Mouse (Mus musculus): Measurements from ENCODE around the gene Tmem39a. TPM values are rescaled to one million over a fixed set of nuclear protein-coding genes. Genes with fewer than 3 reads are reported as not detected.

Tmem39a gene
- total RNA-seq (2012; rRNA removed) (61.9 and 66.5 TPM in 2 replicates), total RNA-seq (2014; rRNA removed) (42.3 and 52.3 TPM in 2 replicates), polyA plus RNA-seq (2012; ENCODE audit: insufficient read length, low read depth) (120 and 137 TPM in 2 replicates)

GRCm38 (mm10) chr16:38558221-38558748 is at the start of gene Tmem39a:
Tmem39a (plus strand) TSS chr16:38558698.
- peaks cover 19% of the 10 kb centered on the region for H3K27me3 ChIP-seq (replicated peaks)
- H3K9ac ChIP-seq (ENCODE audit: insufficient read depth, low read depth): no peak within 1 kb of the TSS
- no peak within 1 kb of the TSS for H3K4me2 ChIP-seq (ENCODE audit: insufficient read depth, low read depth, poor library complexity, severe bottlenecking)
- peaks cover 3 to 13% of the 10 kb centered on the region in 2 experiments; a peak in 3 of 4 replicates for H3K4me1 ChIP-seq (ENCODE audit: control insufficient read depth in 1 of 2, insufficient read depth in 2 of 2)
- no peak within 1 kb of the TSS for H3K4me3 ChIP-seq (replicated peaks in 1 of 3; ENCODE audit: low read depth in 2 of 3, low read length in 2 of 3, poor library complexity in 1 of 3)
- H3K9me3 ChIP-seq (replicated peaks; ENCODE audit: low read length): peaks cover under 1% of the 10 kb centered on the region
- peaks cover 6% of the 10 kb centered on the region for H3K79me2 ChIP-seq (replicated peaks; ENCODE audit: control insufficient read depth, extremely low read depth, insufficient read depth, poor library complexity, severe bottlenecking)
- no peak for TF ChIP-seq USF1 (IDR thresholded peaks at IDR 0.05; ENCODE audit: low read depth, low read length)
- no peak for TF ChIP-seq ETS1 (conservative IDR thresholded peaks at IDR 0.05; ENCODE audit: low read depth, low read length)
- no peak for TF ChIP-seq PAX5 (IDR thresholded peaks at IDR 0.05; ENCODE audit: low read length)
- TF ChIP-seq USF2 (conservative IDR thresholded peaks at IDR 0.05; ENCODE audit: low read depth, low read length): no peak
- TF ChIP-seq MXI1 (IDR thresholded peaks at IDR 0.05; ENCODE audit: low read depth, low read length): no peak
- no peak for TF ChIP-seq NELFE (IDR thresholded peaks at IDR 0.05; ENCODE audit: low read depth, low read length)
- no peaks in the 10 kb centered on the region for H3K36me3 ChIP-seq (replicated peaks in 1 of 2; ENCODE audit: control insufficient read depth in 1 of 2, insufficient read depth in 1 of 2, low read length in 1 of 2)
- in situ Hi-C loops (cut with MboI; ENCODE audit: low pct_ligation_motif_present, low pct_unique_long_range_greater_than_20kb, low sequenced_read_pairs) (no loop called here), dilution Hi-C loops (cut with MboI; ENCODE audit: extremely low pct_ligation_motif_present, extremely low pct_unique_long_range_greater_than_20kb, low sequenced_read_pairs) (no loop called here)
- no peak for DNase-seq (ENCODE audit: extremely low read depth)
- no peak within 1 kb of the TSS for H3K27ac ChIP-seq (ENCODE audit: insufficient read depth, low read depth)

GRCm38 (mm10) chr16:38510846-38511245 is 47.7 kb upstream of the Tmem39a start:
- H3K4me2 ChIP-seq (ENCODE audit: insufficient read depth, low read depth, poor library complexity, severe bottlenecking): no peak overlapping the region
- DNase-seq (ENCODE audit: extremely low read depth): no peak
- H3K9ac ChIP-seq (ENCODE audit: insufficient read depth, low read depth): no peak overlapping the region
- peaks cover 51 to 84% of the 10 kb centered on the region in 2 experiments for H3K36me3 ChIP-seq (replicated peaks in 1 of 2; ENCODE audit: control insufficient read depth in 1 of 2, insufficient read depth in 1 of 2, low read length in 1 of 2)
- H3K27me3 ChIP-seq (replicated peaks): no peaks in the 10 kb centered on the region
- in situ Hi-C loops (cut with MboI; ENCODE audit: low pct_ligation_motif_present, low pct_unique_long_range_greater_than_20kb, low sequenced_read_pairs) (loop anchor here (25.0 kb wide), 1 partner anchor 499 kb away; no protein-coding TSS in a partner anchor), dilution Hi-C loops (cut with MboI; ENCODE audit: extremely low pct_ligation_motif_present, extremely low pct_unique_long_range_greater_than_20kb, low sequenced_read_pairs) (no loop called here)
- no peak overlapping the region for H3K27ac ChIP-seq (ENCODE audit: insufficient read depth, low read depth)
- no peak for TF ChIP-seq BHLHE40 (IDR thresholded peaks at IDR 0.05; ENCODE audit: low read depth, low read length)
- TF ChIP-seq USF1 (IDR thresholded peaks at IDR 0.05; ENCODE audit: low read depth, low read length): no peak
- TF ChIP-seq E2F4 (IDR thresholded peaks at IDR 0.05; ENCODE audit: insufficient replicate concordance, low read depth, low read length): no peak
- no peak for TF ChIP-seq SMC3 (IDR thresholded peaks at IDR 0.05; ENCODE audit: low read depth, low read length)
- no peak for TF ChIP-seq CTCF (conservative IDR thresholded peaks at IDR 0.05 in 1 of 2, IDR thresholded peaks at IDR 0.05 in 1 of 2; ENCODE audit: low read depth in 2 of 2, low read length in 2 of 2)
- H3K4me3 ChIP-seq (replicated peaks in 1 of 3; ENCODE audit: low read depth in 2 of 3, low read length in 2 of 3, poor library complexity in 1 of 3): no peak overlapping the region
- no peaks in the 10 kb centered on the region for H3K79me2 ChIP-seq (replicated peaks; ENCODE audit: control insufficient read depth, extremely low read depth, insufficient read depth, poor library complexity, severe bottlenecking)
- H3K9me3 ChIP-seq (replicated peaks; ENCODE audit: low read length): no peaks in the 10 kb centered on the region
- H3K4me1 ChIP-seq (ENCODE audit: control insufficient read depth in 1 of 2, insufficient read depth in 2 of 2): no peaks in the 10 kb centered on the region

- dilution Hi-C loops (cut with MboI; ENCODE audit: extremely low pct_ligation_motif_present, extremely low pct_unique_long_range_greater_than_20kb, low sequenced_read_pairs): no loop called here
- Histone ChIP-seq H3K9me3 (replicated peaks; ENCODE audit: low read length) (no peaks in the 10 kb centered on the region), H3K79me2 (replicated peaks; ENCODE audit: control insufficient read depth, extremely low read depth, insufficient read depth, poor library complexity, severe bottlenecking) (peaks cover 26% of the 10 kb centered on the region), H3K27ac (ENCODE audit: insufficient read depth, low read depth) (no peak overlapping the region), H3K4me2 (ENCODE audit: insufficient read depth, low read depth, poor library complexity, severe bottlenecking) (no peak overlapping the region), H3K4me3 (replicated peaks in 1 of 3; ENCODE audit: low read depth in 2 of 3, low read length in 2 of 3, poor library complexity in 1 of 3) (no peak overlapping the region), H3K4me1 (ENCODE audit: control insufficient read depth in 1 of 2, insufficient read depth in 2 of 2) (peaks cover 5 to 39% of the 10 kb centered on the region in 2 experiments; a peak in 3 of 4 replicates), H3K36me3 (replicated peaks in 1 of 2; ENCODE audit: control insufficient read depth in 1 of 2, insufficient read depth in 1 of 2, low read length in 1 of 2) (peaks cover 22 to 48% of the 10 kb centered on the region in 2 experiments), H3K27me3 (replicated peaks) (no peaks in the 10 kb centered on the region), H3K9ac (ENCODE audit: insufficient read depth, low read depth) (no peak overlapping the region)
- in situ Hi-C loops (cut with MboI; ENCODE audit: low pct_ligation_motif_present, low pct_unique_long_range_greater_than_20kb, low sequenced_read_pairs): loop anchor here (25.0 kb wide), 1 partner anchor 507 kb away; no protein-coding TSS in a partner anchor
- peak; percentile 65 for TF ChIP-seq JUN (IDR thresholded peaks at IDR 0.05; ENCODE audit: insufficient read depth, low read depth, low read length)
- TF ChIP-seq EP300 (IDR thresholded peaks at IDR 0.05; ENCODE audit: low read length): peak; percentile 64
- no peak for TF ChIP-seq SIN3A (IDR thresholded peaks at IDR 0.05; ENCODE audit: low read length)
- no peak for TF ChIP-seq MAX (IDR thresholded peaks at IDR 0.05; ENCODE audit: low read length)
- 0 out of 2 replicates have a peak, but pooled peaks have one; percentile 27 for TF ChIP-seq IRF4 (IDR thresholded peaks at IDR 0.05; ENCODE audit: low read depth, low read length)
- TF ChIP-seq JUND (conservative IDR thresholded peaks at IDR 0.05; ENCODE audit: low read depth, low read length): peak; percentile 84
- DNase-seq (ENCODE audit: extremely low read depth): no peak
These were observed 39.4 kb upstream of the Tmem39a start for GRCm38 (mm10) chr16:38519140-38519539.
